Mouse (Mus musculus) G1E-ER4 (cell line): ENCODE measurements around the gene Ppm1a. TPM values are rescaled to one million over a fixed set of nuclear protein-coding genes. Genes with fewer than 3 reads are reported as not detected.

Source experiments
- GATA1 ChIP-seq: IDR thresholded peaks from one replicate; pipeline ENCODE4 v1.8.0; 2012; ENCODE audit warnings: low read length, inconsistent platforms
- polyA plus RNA-seq: library from polyadenylated mRNA; stranded (reverse); fragments of >175 nt; gene quantifications from 2 replicates; pipeline ENCODE4 v1.2.3, GENCODE M21; 2012

Ppm1a gene
- polyA plus RNA-seq, 1 experiment = 18.7 TPM

DNA sequence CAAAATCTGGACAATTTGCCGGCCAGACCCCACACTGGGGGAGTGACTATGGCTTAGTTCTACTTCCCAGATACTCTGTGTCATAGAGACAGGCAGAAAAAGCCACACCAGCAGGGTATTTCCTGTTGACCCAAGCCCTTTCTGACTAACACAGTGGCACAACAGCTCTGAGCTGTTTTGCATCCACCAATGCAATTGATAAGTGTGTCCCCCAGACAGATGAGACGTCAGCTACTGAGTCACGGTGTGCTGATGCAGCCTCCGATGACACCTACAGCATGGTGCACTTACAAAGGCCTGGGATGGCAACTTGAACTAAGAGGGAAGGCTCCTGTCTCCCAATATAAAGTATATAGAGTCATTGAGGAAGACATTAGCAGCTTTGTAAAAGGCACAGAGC is 80.0 kb downstream of the Ppm1a start:
- TF ChIP-seq GATA1 = no peak

DNA sequence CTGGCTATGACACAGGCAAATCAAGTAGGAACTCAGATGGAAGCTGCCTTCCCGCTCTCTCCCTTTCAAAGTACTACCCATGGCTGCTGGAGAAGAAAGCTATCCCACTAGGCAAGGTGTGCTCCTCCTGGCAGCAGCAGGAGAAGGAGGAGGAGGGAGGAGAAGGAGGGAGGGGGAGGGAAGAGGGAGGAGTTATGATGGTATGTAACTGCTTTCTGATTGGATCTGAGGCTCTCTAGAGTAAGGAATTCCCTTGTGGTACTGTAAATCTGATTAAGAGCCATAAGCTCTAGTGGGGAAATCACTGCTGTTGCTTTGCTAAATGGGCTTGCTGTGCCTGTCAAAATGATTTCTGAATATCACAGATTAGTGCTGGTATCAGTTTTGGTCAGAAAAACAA is 84.2 kb downstream of the Ppm1a start:
- TF ChIP-seq GATA1 = no peak

DNA sequence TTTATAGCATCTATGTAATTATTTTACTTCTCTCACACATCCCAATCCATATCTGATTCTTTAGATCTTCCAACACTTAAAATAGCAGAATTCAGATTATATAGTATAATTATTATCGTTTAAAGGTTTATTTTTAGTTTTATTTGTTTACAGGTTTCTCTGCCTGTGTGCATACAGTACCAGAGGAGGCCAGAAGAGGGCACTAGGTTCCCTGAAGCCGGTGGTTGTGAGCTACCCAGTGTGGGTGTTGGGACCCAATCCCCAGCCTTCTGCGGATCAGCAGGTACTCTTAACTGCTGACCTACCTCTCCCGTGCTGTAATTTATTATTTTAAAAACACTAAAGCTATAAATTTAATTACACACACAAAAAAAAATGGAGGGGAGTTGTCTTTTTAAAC is 85.9 kb downstream of the Ppm1a start:
- TF ChIP-seq GATA1 = no peak

DNA sequence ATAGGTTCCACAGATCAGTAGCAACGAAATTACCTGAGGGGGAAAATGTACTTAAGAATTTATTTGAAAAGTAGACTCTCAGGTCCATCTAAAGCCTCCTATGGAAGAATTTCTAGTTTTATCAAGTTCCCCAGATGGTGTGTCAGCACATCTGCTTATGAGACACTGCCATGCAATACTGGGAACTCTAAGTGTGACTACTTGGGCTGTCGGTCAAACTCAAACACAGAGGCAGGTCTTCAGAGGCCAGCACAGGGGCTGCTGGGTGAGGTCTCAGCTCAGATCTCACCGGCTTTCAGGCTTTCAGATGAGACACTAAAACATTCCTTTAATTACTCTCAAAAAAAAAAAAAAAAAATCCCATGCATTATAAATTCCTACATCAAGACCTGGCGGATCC is 86.3 kb downstream of the Ppm1a start:
- TF ChIP-seq GATA1 = no peak

DNA sequence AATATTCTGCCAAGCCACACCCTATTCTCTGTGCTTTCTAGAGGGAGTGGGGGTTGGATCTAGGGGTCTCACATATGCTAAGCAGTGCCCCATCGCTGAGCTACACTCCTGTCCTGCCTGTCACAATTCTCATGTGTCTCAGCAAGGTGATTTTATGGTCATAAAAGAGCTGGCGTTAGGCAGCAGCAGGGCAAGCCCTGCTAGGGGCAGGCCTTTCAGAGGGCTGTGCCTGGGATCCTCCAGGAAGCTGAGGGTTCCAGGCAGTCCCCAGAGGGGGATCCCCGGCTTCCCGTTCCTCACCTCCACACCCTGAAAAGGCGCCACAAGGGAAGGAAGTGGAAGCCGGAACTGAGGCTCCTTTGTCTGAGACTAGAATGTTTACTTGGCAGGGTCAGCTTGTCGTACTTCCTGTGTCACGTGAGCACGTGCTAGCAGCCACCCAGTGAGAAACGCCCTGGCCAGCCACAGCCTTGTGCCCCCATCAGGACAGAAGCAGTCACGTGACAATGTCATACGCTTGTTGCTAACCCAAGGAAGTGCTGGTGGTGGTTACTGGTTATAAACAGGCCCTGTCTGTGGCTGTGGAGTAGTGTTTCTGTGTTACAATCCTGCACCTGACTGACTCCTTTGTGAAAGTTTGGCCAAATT is 86.8 kb downstream of the Ppm1a start:
- TF ChIP-seq GATA1 = no peak

DNA sequence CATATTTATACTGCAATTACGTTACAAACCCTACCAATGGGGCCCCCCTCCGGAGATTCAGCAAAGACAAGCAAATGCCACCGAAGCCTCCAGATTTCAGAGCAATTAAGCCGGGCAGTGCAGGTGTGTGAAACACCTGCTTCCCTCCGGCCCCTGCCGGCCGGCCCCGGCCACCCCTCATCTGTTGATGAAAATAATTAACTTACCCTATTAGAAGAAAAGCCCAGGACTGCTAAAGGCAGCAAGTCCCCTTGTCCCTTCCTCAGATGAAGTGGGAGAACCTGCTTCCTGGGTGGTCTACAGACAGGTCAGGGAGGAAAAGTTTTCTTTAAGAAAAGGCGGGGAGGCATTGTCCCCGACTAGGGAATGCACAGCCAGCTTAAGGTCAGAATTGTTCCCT is 88.7 kb downstream of the Ppm1a start:
- TF ChIP-seq GATA1 = no peak

DNA sequence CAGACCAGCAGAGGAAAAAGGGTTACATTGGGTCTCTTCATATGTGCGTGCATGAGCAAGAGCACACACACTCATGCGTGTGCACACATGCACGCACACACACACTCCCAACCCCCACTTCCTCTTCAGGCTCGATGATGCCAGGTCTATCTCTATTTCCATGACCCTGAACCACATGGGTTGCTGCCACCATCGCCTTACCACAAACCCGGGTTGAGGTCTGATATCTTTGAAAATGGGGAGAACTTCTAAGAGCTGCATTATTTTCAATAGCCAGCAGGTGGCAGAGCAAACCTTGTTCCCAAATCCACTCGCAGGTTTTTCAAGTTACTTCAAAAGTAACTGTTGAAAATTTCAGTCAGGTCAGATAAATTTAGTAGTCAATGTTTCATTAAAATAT is 90.5 kb downstream of the Ppm1a start:
- TF ChIP-seq GATA1 = no peak

Other genes starting within 250 kb of the Ppm1a start
- gene Pcnx4, start 221.1 kb upstream of the Ppm1a start, polyA plus RNA-seq = 0.96 and 1.3 TPM in 2 replicates
- gene Gm4756, start 107.8 kb upstream of the Ppm1a start, polyA plus RNA-seq = not detected in 2 replicates
- 1.4 and 3.2 TPM in 2 replicates for gene Dhrs7, start 92.5 kb upstream of the Ppm1a start, polyA plus RNA-seq
- gene Six6, start 182.4 kb downstream of the Ppm1a start, polyA plus RNA-seq = not detected in 2 replicates
- gene 4930447C04Rik, start 183.3 kb downstream of the Ppm1a start, polyA plus RNA-seq = not detected in 2 replicates